Mouse (Mus musculus): ENCODE data around the gene Nol4l. TPM values are rescaled to one million over a fixed set of nuclear protein-coding genes. Genes with fewer than 3 reads are reported as not detected.
A peak's percentile ranks its signal among the peaks of the same experiment; 100 is the strongest.

The Nol4l gene
- total RNA-seq, 2 experiments from 2014 or later: 0.72 to 4.7 TPM

- no peak for ATAC-seq (replicated peaks; ENCODE audit: poor library complexity, severe bottlenecking)
Observed at GRCm38 (mm10) chr2:153544771-153545170, 15.0 kb upstream of the Nol4l start.

GRCm38 (mm10) chr2:153543911-153544730 lies 14.3 kb upstream of the Nol4l start:
- peak; percentile 85 for ATAC-seq (replicated peaks; ENCODE audit: poor library complexity, severe bottlenecking)

GRCm38 (mm10) chr2:153542936-153543668 lies 13.3 kb upstream of the Nol4l start:
- ATAC-seq (replicated peaks; ENCODE audit: poor library complexity, severe bottlenecking): peak; percentile 42

GRCm38 (mm10) chr2:153538898-153539297 lies 9.1 kb upstream of the Nol4l start:
- no peak for ATAC-seq (replicated peaks; ENCODE audit: poor library complexity, severe bottlenecking)

GRCm38 (mm10) chr2:153533981-153534380 lies 4.2 kb upstream of the Nol4l start:
- ATAC-seq (replicated peaks; ENCODE audit: poor library complexity, severe bottlenecking): no peak

- ATAC-seq (replicated peaks; ENCODE audit: poor library complexity, severe bottlenecking): no peak
Observed at GRCm38 (mm10) chr2:153530948-153531347, 1.2 kb upstream of the Nol4l start.

GRCm38 (mm10) chr2:153529365-153529781 lies 398 bp downstream of the Nol4l start:
- peak; percentile 17 for ATAC-seq (replicated peaks; ENCODE audit: poor library complexity, severe bottlenecking)

GRCm38 (mm10) chr2:153528571-153529364 lies 1.0 kb downstream of the Nol4l start:
- no peak for ATAC-seq (replicated peaks; ENCODE audit: poor library complexity, severe bottlenecking)

- peak; percentile 10; the same call in 1 of the 2 replicates for ATAC-seq (replicated peaks; ENCODE audit: poor library complexity, severe bottlenecking)
Observed at GRCm38 (mm10) chr2:153527580-153528531, 1.9 kb downstream of the Nol4l start.

- no peak for ATAC-seq (replicated peaks; ENCODE audit: poor library complexity, severe bottlenecking)
Observed at GRCm38 (mm10) chr2:153526850-153527530, 2.8 kb downstream of the Nol4l start.

- peak; percentile 59 for ATAC-seq (replicated peaks; ENCODE audit: poor library complexity, severe bottlenecking)
Observed at GRCm38 (mm10) chr2:153525906-153526311, 3.9 kb downstream of the Nol4l start.

GRCm38 (mm10) chr2:153524727-153525126 lies 5.0 kb downstream of the Nol4l start:
- no peak for ATAC-seq (replicated peaks; ENCODE audit: poor library complexity, severe bottlenecking)

- no peak for ATAC-seq (replicated peaks; ENCODE audit: poor library complexity, severe bottlenecking)
Observed at GRCm38 (mm10) chr2:153523656-153524055, 6.1 kb downstream of the Nol4l start.

- ATAC-seq (replicated peaks; ENCODE audit: poor library complexity, severe bottlenecking): no peak
Observed at GRCm38 (mm10) chr2:153523143-153523542, 6.6 kb downstream of the Nol4l start.

GRCm38 (mm10) chr2:153522270-153522669 lies 7.5 kb downstream of the Nol4l start:
- no peak for ATAC-seq (replicated peaks; ENCODE audit: poor library complexity, severe bottlenecking)

- ATAC-seq (replicated peaks; ENCODE audit: poor library complexity, severe bottlenecking): peak; percentile 21; the same call in 1 of the 2 replicates
Observed at GRCm38 (mm10) chr2:153520057-153520456, 9.7 kb downstream of the Nol4l start.

- ATAC-seq (replicated peaks; ENCODE audit: poor library complexity, severe bottlenecking): peak; percentile 30; the same call in 1 of the 2 replicates
Observed at GRCm38 (mm10) chr2:153516961-153517360, 12.8 kb downstream of the Nol4l start.

- no peak for ATAC-seq (replicated peaks; ENCODE audit: poor library complexity, severe bottlenecking)
Observed at GRCm38 (mm10) chr2:153515582-153515981, 14.2 kb downstream of the Nol4l start.
